Mouse (Mus musculus) adrenal gland, postnatal 10 days (tissue): ENCODE data around the gene Cnot10. TPM values are rescaled to one million over a fixed set of nuclear protein-coding genes. Genes with fewer than 3 reads are reported as not detected.
A peak's percentile ranks its signal among the peaks of the same experiment; 100 is the strongest.

Experiments used
- DNase-seq: peaks from one replicate; pipeline ENCODE4 v3.0.0; 2021; ENCODE audit warnings: mixed read lengths
- total RNA-seq, 2 experiments: library from RNA; stranded (reverse); gene quantifications; 2 replicates each; pipeline ENCODE4 v1.2.3; 2021

The Cnot10 gene
- total RNA-seq, 2 experiments from 2014 or later: 36.0 to 39.9 TPM

DNA sequence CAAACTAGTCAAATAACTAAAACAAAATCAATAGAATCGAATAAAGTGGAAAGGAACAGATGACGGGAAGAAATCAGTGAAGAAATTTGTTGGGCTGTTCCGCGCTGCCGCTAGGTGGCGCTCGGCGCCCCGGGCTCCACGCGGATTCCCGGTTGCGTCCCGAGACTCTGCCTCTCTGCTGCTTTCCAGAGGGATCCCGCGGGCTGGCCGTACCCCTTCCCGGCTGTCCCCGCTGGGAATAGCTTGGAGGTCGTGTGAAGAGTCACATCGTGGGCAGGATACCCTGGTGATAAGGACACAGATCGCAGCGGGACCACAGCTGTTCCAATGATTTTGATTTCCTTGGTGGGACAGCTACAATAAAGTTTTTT is 56.2 kb downstream of the Cnot10 start:
- DNase-seq: peak; percentile 86

DNA sequence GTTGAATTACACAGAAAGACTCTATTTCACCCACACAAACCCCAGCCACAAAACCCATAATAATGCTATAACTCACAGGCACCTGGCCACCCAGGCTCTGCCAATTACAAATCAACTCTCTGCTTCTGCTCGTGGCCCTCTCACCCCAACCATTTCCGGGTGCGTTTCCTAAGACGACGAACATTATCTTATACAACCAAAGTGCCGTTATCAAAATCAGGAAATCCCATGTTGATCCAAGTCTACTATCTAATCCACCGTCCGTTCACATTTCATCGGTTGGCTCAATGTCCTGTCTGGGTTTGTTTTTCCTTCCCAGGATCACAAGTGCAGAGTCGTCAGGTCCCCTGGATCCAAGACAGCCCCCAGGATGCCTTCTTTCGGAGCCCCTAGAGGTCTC is 61.3 kb downstream of the Cnot10 start:
- no peak for DNase-seq

DNA sequence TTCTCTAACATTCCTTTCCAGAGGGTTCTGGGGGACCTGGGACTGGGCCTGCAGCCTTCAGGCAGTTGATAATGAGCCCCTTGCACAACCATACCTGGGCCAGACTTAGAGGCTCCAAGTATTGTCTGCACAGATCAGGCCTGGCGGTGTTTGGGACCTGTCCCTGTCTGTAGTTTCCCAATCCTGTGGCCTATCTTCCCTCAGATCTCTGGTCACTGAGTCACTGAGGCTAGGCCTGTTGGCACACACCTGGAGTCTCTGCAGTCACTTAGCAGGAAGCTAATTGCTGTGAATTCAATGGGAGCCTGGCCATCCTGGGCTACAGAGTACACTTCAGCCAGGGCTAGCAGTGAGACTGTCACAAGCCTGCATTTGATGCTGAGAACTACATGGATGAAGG is 64.0 kb downstream of the Cnot10 start:
- no peak for DNase-seq

DNA sequence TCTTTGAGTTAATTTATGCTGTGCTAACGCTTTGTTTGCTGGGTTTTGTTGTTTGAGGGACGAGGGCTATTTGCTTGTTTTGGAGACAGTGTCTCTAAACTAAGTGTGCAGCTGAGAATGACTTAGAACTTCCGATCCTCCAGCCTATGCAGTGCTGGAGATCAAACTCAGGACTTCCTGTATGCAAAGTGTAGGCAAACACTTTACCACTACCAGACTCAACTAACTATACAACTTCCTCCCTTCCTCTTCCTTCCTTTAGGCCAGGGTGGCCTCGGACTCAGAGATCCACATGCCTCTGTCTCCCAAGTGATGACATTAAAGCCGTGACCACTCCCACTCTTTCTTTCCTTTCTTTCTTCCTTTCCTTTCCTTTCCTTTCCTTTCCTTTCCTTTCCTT is 66.5 kb downstream of the Cnot10 start:
- no peak for DNase-seq

DNA sequence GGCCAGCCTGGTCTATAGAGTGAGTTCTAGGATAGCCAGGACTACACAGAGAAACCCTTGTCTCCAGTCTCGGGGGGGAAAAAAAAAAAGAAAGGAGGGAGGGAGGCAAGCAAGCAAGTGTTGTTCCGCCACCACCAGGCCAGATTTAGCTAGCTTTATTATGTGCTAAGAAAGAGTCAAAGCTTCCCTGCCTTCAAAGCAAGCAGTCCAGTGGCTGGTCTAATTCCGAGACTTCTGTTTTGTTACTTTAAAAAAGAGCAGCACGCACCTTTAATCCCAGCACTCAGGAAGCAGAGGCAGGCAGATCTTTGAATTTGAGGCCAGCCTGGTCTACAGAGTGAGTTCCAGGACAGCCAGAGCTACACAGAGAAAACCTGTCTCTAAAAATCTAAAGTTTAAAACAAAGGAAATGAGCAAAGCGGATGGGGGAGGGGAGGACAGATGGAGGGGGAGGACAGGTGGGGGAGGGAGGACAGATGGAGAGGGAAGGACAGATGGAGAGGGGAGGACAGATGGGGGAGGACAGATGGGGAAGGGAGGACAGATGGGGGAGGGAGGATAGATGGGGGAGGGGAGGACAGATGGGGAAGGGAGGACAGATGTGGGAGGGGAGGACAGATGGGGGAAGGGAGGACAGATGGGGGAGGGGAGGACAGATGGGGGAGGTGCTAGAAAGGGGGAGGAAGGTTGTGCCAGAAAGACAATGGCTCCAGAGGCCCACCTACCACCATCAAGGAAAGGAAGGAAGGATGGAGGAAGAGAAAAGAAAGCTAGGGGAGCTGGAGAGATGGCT is 71.1 kb downstream of the Cnot10 start:
- DNase-seq: no peak

DNA sequence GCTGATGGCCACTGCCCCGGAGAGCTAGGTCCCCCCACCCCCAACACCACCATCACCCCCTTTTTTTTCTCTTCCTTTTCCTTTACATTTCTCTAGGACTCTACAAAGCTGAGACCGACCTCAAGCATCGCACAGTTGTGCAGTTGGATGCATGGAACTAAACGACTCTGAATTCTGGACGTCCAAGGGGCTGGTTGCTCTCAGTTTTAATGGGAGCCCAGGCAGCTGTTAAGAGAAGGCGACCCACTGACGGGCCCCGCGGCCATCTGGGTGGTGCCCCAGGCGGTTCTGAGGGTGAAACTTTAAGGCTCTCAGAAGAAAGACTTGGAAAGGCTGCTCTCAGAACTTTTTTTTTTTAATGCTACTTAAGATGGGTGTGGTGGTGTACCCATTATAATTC is 75.3 kb downstream of the Cnot10 start:
- no peak for DNase-seq

DNA sequence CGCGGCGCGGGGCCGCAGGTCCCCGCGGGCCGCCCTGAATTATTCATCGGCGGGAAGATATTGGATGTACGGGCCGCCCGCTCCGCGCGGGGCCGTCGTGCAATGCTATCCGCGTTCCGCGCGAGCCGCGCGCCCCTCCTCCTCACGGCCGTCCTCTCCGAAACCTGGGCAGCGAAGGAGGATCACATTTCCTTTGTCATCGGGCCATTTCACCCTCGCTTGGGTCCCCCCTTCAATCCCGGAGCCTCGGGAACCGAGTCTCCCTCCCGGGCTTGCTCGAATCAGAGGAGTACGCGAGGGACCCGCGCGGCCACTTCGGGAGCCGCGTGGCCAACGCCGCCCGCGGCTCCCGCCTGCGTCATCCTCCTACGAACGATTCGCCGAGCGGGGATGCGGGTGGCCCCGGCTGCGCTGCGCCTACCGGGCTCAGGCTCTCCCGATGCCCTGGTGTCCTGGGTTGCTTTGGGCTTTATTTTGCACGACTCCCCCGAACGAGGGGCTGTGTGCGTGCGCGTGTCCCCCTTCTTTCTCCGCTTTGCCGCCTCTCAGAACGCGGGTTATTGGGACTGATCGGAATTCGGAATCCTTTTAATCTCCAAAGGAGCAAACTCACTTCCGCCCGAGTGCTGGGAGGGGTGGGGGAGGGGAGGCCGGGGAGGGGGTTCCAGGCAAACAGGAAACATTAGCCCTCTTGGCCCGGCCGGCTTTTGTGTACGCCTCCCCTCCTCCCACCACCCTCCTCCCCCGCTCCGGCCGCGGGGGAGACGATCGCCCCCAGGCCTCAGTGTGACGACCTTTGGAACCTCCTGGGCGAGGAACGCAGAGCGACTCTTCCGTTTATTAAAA is 76.0 kb downstream of the Cnot10 start, which contains the start of gene Trim71:
Trim71 (minus strand) TSS at position 609 of the 846 bp plus-strand sequence.
- peak; percentile 14 for DNase-seq

DNA sequence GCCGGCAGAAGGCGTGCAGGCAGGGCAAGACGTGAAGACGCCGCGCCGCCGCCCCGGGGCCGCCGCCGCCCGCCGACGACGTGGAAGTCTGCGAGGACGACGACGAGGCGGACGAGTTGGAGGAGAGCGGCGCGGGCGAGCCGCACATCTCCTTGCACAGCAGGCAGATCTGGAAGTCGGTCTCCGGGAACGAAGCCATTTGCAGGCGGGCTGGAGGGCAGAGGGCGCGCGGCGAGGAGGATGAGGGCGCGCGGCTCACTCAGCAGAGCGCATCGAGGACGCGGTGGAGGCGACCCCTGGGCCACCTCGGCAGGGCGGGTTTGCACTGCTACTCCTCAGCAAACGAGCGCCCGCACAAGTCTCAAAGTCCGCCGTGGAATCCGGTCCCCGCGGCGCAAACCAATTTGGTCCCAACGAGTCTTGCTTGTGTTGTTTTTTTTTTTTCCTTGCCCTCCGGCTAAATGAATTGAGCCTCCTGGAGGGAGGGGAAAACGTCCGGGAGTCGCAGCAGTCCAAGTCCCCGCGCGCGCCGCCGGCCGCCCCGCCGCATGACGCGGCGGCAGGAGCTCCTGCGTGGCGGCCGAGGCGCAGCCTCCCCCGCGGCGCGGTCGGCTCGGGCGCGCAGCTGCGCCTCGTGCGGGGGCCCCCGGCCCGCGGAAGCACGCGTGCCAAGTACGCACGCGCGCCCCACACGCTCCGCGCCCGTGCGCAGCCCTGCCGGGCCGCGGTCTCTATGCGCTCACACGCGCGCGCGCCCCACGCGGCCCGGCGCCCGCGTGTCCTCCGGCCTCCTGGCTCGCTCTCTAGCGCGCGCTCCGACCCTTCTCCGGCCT is 76.8 kb downstream of the Cnot10 start:
- no peak for DNase-seq

DNA sequence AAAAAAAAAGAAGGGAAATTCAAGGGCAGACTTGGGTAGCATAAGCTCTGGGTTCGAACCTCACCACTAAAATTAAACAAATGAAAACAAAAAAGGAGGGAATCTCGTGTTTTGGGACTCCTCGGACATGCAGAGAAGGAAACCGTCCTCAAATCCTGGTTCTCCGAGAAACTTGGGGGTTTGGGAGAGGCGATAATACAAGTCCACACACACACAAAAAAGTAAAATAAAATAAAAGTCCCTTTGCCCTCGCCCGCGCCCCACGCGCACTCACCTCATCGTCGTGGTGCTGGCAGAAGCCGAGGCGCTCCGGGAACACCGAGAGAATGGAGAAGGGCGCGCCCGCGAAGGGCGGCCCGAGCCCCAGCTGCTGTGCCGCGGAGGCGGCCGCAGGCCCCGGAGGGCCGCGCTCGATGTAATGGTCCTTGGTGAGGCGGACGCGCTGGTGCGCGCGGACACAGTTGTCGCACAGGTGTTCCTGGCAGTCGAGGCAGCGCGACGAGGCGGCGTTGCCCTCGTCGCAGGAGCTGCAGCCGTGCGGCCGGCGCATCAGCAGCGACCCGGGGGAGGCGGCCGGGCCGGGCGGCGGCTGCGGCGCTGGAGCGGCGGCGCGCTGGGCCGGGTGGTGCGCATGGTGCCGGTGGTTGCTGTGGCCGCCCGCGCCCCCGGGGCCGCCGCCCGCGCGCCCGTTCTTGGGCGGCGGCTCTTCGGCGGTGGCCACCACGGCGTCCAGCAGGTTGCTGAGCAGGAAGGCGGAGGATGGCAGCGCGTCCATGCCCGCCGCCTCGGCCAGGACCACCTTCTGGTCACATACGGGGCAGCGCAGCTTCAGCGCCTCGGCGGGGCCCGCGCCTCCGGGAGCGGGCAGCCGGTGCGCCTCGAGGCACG is 77.7 kb downstream of the Cnot10 start:
- DNase-seq: peak; percentile 16

DNA sequence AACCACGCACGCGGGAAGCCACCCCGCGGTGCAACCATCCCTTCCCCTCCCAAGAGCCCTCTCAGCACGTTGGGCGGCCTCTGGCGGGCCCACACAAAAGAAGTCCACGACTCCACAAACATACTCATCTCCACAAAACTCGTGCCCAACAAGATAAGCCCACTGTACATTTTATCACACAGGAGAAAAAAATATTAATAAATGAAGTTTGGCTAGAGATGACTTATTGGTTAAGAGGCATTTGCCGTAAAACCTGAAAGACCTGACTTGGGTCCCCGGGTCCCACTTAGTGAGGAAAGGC is 78.4 kb downstream of the Cnot10 start:
- no peak for DNase-seq

DNA sequence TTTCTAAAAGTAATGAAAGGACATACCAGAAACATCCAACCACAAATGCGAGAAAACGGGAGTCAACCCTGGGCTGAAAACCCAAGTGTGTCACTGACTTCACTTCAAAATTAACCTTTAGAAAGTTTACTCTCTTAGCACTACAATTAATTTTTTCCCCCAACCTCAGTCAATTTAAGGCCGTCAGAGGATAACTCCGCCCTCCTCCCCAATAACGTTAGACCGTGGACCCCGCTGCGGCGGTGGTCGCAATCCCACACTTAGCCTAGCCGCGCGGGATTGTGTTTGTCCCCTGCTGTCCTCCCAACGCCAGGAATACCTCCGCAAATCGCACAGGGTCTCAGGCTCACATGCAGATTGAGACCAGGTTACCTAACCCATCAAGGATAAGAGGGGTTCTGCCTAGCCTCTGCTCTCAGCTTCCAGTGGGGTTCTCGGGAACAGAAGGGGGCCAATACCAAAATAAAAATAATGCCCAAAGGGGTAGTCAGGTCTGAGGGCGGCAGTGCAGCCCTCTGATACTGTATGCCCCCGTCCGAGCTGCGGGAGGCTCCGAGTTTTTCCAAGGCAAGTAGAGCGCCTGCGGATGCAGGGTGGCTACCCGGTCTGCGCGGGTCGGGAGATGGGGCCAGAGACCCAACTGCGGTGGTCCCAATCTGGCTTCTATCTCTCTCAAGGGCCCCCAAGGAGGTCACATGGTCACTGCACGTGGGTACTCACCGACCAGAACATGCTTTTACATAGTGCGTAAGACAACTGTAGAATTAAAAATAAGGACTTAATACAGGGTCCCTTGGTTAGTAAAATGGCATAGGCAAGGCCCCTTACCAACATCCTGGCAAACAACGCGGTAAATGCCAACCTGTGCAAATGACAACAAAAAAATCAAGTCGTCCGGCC is 79.0 kb downstream of the Cnot10 start:
- no peak for DNase-seq

DNA sequence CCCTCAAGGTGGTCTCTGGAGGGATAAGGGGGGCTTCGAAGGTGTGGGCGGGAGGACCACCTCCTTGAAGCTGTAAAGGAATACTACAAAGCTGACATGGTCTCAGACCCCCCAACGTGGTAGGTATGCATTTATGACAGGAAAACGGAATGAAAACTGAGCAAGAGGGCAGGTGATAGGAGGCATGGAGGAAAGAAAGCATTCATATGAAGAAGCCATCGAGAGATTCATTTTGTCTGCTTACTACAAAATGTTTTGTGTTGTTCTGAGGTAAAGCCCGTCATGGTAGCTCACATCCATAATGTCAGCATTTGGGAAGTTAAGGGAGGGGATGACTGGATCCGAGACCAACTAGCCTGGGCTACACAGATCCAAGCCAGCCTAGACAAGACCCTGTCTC is 79.8 kb downstream of the Cnot10 start:
- no peak for DNase-seq

DNA sequence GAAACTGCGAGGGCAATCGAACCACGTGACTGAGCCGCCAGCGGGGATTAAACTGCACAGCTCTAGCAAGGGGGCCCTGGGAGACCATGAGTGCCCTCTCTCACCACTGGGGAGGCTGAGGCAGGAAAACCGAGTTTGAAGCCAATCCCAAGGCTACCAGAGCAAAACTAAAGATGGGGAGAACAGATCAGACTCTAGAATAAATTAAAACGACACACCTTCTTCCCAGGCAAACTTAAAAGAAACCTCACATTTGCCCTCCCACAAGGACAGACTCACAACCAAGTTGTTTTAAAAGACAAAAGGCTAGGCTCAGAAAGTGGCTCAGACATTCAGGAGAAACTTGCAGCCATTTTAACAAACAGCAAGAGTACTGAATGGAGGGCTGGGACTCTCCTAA is 82.9 kb downstream of the Cnot10 start:
- DNase-seq: no peak

DNA sequence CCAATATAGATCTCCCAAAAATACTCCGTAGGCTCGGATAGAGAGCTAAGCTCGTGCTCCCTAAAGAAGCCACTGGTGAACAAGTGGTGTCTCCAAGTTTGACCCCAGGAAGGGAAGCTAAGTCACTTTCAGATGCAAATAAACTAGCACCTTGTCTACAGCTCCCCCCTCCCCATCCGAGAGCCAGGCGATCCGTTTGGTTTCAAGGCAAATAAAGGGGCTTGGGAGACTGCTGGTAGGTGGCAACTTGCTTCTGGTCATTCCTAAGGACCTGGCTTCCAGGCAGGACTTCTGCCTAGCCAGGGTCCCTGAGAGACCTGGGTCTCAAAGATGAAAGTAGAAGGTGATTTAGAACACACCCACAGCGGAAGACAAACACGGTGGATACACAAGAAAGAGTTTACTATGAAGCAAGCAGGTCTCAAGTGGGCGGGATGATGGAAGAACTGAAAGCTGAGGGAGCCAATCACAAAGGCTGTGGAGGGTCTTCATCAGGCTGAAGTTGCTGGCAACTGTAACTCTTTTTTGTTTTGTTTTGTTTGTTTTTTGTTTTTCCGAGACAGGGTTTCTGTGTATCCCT is 83.6 kb downstream of the Cnot10 start:
- DNase-seq: no peak

DNA sequence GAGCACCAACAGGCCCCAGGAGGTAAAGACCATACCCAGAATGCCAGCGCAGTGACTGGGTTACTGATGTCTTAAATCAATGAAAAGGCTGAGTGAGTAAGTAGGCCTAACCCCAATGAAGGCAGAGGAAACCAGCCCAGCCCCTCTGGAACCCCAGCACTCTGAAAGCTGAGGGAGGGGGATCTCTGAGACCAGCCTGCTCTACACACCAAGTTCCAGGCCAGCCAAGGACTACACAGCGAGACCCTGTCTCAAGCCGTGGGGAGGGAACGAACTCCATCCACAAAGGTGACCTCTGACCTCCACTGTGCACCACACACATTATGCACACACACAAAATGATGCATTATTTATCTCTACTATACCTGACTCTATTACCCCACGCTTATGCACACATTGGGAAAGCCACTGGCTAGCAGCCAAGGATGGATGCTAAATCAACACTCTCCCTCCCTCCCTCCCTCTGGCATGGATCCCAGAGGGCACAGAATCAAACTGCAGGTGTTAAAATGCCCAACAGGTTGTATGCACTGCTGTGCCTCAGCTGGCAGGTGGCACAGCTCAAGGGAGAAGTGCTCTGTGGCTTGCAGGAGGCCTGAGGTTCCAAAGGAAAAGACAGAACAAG is 85.5 kb downstream of the Cnot10 start:
- peak; percentile 14 for DNase-seq

DNA sequence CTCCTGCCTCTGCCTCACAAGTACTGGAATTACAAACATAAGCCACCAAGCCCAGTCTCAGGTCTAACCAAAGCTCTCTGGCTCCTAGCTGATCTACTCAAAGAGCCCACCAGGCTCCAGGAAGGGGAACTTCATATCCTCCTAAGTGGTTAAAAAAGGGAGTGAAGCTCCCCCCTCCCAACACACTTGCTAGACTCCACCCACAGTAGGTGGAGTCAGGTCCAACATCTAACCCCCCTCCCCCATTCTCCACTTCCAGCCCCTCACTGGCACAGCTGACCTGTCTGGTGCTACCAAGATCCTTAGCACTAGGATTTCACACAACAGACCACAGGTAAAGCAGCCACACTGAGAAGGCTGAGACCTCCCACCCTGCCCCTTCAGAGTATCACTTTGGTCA is 86.2 kb downstream of the Cnot10 start:
- DNase-seq: no peak

DNA sequence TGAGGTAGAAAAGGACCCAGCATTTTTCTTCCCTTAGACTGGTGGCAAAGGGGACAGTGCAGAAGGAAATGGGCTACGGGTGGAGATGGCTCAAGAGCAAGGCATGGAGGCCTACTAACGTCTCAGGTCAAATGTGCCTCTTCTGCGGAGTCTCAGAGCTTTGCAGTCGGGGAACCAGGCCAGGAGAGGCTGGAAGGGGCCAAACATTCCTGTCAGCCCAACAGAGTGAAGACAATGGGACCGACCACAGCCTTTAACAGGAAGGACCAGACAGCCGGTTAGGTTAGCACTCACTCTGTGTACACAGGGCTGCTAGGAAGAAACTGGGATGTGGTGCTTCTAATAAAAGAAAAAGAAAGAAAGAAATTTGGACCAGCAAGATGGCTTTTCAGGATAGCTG is 90.0 kb downstream of the Cnot10 start:
- no peak for DNase-seq

DNA sequence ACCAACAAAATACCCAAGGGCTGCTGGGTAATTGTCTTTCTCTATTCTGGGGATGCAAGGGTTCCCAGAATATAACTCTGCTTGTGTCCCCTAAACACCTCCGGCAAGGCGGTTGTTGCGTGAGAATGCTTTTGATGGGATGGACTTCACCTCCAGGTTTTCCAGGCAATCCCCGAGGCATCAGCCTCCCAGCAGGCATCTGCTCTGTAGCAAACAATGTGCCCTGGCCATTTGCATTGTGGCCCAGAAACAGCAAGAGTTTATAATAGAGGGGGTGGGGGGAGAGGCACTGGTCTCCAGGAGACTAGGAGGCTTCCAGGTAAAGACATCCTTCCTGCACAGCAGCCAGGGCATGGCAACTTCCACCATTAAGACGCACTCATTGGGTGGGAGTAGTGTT is 90.9 kb downstream of the Cnot10 start:
- DNase-seq: no peak

DNA sequence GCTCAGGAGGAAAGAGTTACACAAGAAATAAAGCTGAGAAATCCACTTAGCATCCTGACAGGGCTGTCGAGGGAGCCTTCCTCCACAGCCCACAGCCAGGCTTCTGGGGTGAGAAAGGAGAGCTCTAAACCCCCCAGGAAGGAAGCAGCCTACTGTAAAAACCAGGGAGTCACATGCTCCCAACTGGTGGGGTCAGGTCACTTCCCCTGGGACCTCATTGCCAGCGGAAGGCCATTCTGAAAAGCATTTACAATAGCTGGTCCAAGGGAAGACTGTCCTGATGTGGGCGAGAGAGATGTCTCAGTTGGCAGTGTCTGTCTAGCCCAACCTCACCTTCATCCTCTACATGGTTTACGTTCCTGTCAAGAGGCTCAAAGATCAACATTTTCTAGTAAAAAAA is 91.5 kb downstream of the Cnot10 start:
- no peak for DNase-seq

DNA sequence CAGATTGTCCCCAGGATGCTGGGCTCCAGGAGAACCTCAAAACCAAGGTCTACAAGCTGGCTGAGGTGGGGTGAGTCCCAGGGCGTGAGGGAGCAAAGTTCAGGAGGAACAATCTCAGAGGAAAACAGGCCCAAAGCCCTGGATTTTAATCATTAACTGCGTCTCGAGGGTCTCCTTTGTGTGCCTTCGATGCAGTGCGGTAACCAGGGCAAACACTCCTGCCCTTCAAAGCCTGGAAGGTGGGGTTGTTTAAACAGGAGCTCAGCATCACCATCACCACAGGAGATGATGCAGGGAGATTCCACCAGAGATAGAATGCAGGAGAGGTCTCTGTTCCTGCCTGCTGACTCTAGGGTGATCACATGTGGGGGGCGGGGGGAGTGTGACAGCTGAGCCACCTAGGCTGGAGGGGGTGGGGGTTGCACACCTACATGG is 92.3 kb downstream of the Cnot10 start:
- no peak for DNase-seq
